Mouse (Mus musculus): ENCODE results near the gene Acad11. TPM values are rescaled to one million over a fixed set of nuclear protein-coding genes. Genes with fewer than 3 reads are reported as not detected.

Acad11 gene
- total and polyA plus RNA-seq, 2 experiments from 2014 or later, result 17.4 to 58.5 TPM

- Histone ChIP-seq H3K9me3 (replicated peaks; ENCODE audit: control insufficient read depth, low read length) (no peaks in the 10 kb centered on the region), H3K27me3 (ENCODE audit: control insufficient read depth, insufficient read depth, low read length) (no peaks in the 10 kb centered on the region), H3K9ac (replicated peaks; ENCODE audit: low read depth, low read length) (no peak overlapping the region), H3K36me3 (replicated peaks; ENCODE audit: control insufficient read depth, insufficient read depth, low read length) (peaks cover 97% of the 10 kb centered on the region), H3K27ac (ENCODE audit: low read depth) (no peak overlapping the region), H3K4me2 (ENCODE audit: low read depth, low read length) (no peak overlapping the region), H3K4me1 (ENCODE audit: control insufficient read depth, insufficient read depth) (no peaks in the 10 kb centered on the region), H3K4me3 (ENCODE audit: low read depth, low read length) (no peak overlapping the region)
- TF ChIP-seq CTCF (IDR thresholded peaks at IDR 0.05; ENCODE audit: low read depth) (no peak), EP300 (IDR thresholded peaks at IDR 0.05; ENCODE audit: low read depth) (no peak)
- 94% methylated on average over 8 of the region's 8 CpGs for WGBS
- ATAC-seq (ENCODE audit: insufficient read depth, low read depth) (no peak), DNase-seq (ENCODE audit: low spot score) (no peak)
These were observed 93.3 kb downstream of the Acad11 start for GRCm38 (mm10) chr9:104156506-104156905.

- Histone ChIP-seq H3K4me1 (ENCODE audit: control insufficient read depth, insufficient read depth) (no peaks in the 10 kb centered on the region), H3K9ac (replicated peaks; ENCODE audit: low read depth, low read length) (no peak overlapping the region), H3K4me3 (ENCODE audit: low read depth, low read length) (no peak overlapping the region), H3K27ac (ENCODE audit: low read depth) (no peak overlapping the region), H3K27me3 (ENCODE audit: control insufficient read depth, insufficient read depth, low read length) (no peaks in the 10 kb centered on the region), H3K36me3 (replicated peaks; ENCODE audit: control insufficient read depth, insufficient read depth, low read length) (peaks cover 97% of the 10 kb centered on the region), H3K9me3 (replicated peaks; ENCODE audit: control insufficient read depth, low read length) (no peaks in the 10 kb centered on the region), H3K4me2 (ENCODE audit: low read depth, low read length) (no peak overlapping the region)
- no peak for TF ChIP-seq CTCF (IDR thresholded peaks at IDR 0.05; ENCODE audit: low read depth)
- no peak for TF ChIP-seq EP300 (IDR thresholded peaks at IDR 0.05; ENCODE audit: low read depth)
- ATAC-seq (ENCODE audit: insufficient read depth, low read depth) (no peak), DNase-seq (ENCODE audit: low spot score) (no peak)
- WGBS, result 93% methylated on average over 7 of the region's 7 CpGs
These were observed 94.1 kb downstream of the Acad11 start for GRCm38 (mm10) chr9:104157291-104157690.

GRCm38 (mm10) chr9:104161117-104161516 is 97.9 kb downstream of the Acad11 start:
- Histone ChIP-seq H3K27me3 (ENCODE audit: control insufficient read depth, insufficient read depth, low read length) (no peaks in the 10 kb centered on the region), H3K4me1 (ENCODE audit: control insufficient read depth, insufficient read depth) (no peaks in the 10 kb centered on the region), H3K9me3 (replicated peaks; ENCODE audit: control insufficient read depth, low read length) (no peaks in the 10 kb centered on the region), H3K27ac (ENCODE audit: low read depth) (no peak overlapping the region), H3K4me3 (ENCODE audit: low read depth, low read length) (no peak overlapping the region), H3K4me2 (ENCODE audit: low read depth, low read length) (no peak overlapping the region), H3K9ac (replicated peaks; ENCODE audit: low read depth, low read length) (no peak overlapping the region), H3K36me3 (replicated peaks; ENCODE audit: control insufficient read depth, insufficient read depth, low read length) (peaks cover 95% of the 10 kb centered on the region)
- DNase-seq (ENCODE audit: low spot score) (no peak), ATAC-seq (ENCODE audit: insufficient read depth, low read depth) (peak; percentile 39; the same call in 1 of the 2 replicates)
- TF ChIP-seq EP300 (IDR thresholded peaks at IDR 0.05; ENCODE audit: low read depth) (no peak), CTCF (IDR thresholded peaks at IDR 0.05; ENCODE audit: low read depth) (no peak)
- WGBS, result 43% methylated on average over 7 of the region's 7 CpGs

GRCm38 (mm10) chr9:104164194-104164593 is 101.0 kb downstream of the Acad11 start:
- TF ChIP-seq EP300 (IDR thresholded peaks at IDR 0.05; ENCODE audit: low read depth), result no peak
- TF ChIP-seq CTCF (IDR thresholded peaks at IDR 0.05; ENCODE audit: low read depth), result peak; percentile 12; the same call in 1 of the 2 replicates
- no peak for ATAC-seq (ENCODE audit: insufficient read depth, low read depth)
- peaks cover 86% of the 10 kb centered on the region for H3K36me3 ChIP-seq (replicated peaks; ENCODE audit: control insufficient read depth, insufficient read depth, low read length)

GRCm38 (mm10) chr9:104165926-104166325 is 102.7 kb downstream of the Acad11 start:
- no peak overlapping the region for H3K9ac ChIP-seq (replicated peaks; ENCODE audit: low read depth, low read length)
- no peak for TF ChIP-seq EP300 (IDR thresholded peaks at IDR 0.05; ENCODE audit: low read depth)
- no peak for TF ChIP-seq CTCF (IDR thresholded peaks at IDR 0.05; ENCODE audit: low read depth)
- WGBS, result 90% methylated on average over 5 of the region's 5 CpGs
- no peak for DNase-seq (ENCODE audit: low spot score)
- H3K27me3 ChIP-seq (ENCODE audit: control insufficient read depth, insufficient read depth, low read length), result no peaks in the 10 kb centered on the region
- no peak for ATAC-seq (ENCODE audit: insufficient read depth, low read depth)
- no peak overlapping the region for H3K4me2 ChIP-seq (ENCODE audit: low read depth, low read length)
- no peak overlapping the region for H3K27ac ChIP-seq (ENCODE audit: low read depth)
- no peak overlapping the region for H3K4me3 ChIP-seq (ENCODE audit: low read depth, low read length)
- no peaks in the 10 kb centered on the region for H3K4me1 ChIP-seq (ENCODE audit: control insufficient read depth, insufficient read depth)
- H3K9me3 ChIP-seq (replicated peaks; ENCODE audit: control insufficient read depth, low read length), result no peaks in the 10 kb centered on the region
- H3K36me3 ChIP-seq (replicated peaks; ENCODE audit: control insufficient read depth, insufficient read depth, low read length), result peaks cover 87% of the 10 kb centered on the region

More at GRCm38 (mm10) chr9:104164194-104164593, 101.0 kb downstream of the Acad11 start:
- H3K4me3 ChIP-seq (ENCODE audit: low read depth, low read length), result no peak overlapping the region
- no peaks in the 10 kb centered on the region for H3K4me1 ChIP-seq (ENCODE audit: control insufficient read depth, insufficient read depth)
- 74% methylated on average over 5 of the region's 5 CpGs for WGBS
- no peak overlapping the region for H3K9ac ChIP-seq (replicated peaks; ENCODE audit: low read depth, low read length)
- no peak for DNase-seq (ENCODE audit: low spot score)
- no peaks in the 10 kb centered on the region for H3K9me3 ChIP-seq (replicated peaks; ENCODE audit: control insufficient read depth, low read length)
- no peak overlapping the region for H3K27ac ChIP-seq (ENCODE audit: low read depth)
- no peak overlapping the region for H3K4me2 ChIP-seq (ENCODE audit: low read depth, low read length)
- H3K27me3 ChIP-seq (ENCODE audit: control insufficient read depth, insufficient read depth, low read length), result no peaks in the 10 kb centered on the region

- no peak overlapping the region for H3K9ac ChIP-seq (replicated peaks; ENCODE audit: low read depth, low read length)
- TF ChIP-seq CTCF (IDR thresholded peaks at IDR 0.05; ENCODE audit: low read depth) (no peak), EP300 (IDR thresholded peaks at IDR 0.05; ENCODE audit: low read depth) (no peak)
- H3K4me2 ChIP-seq (ENCODE audit: low read depth, low read length), result no peak overlapping the region
- H3K27ac ChIP-seq (ENCODE audit: low read depth), result no peak overlapping the region
- H3K9me3 ChIP-seq (replicated peaks; ENCODE audit: control insufficient read depth, low read length), result no peaks in the 10 kb centered on the region
- ATAC-seq (ENCODE audit: insufficient read depth, low read depth) (no peak), DNase-seq (ENCODE audit: low spot score) (no peak)
- no peaks in the 10 kb centered on the region for H3K27me3 ChIP-seq (ENCODE audit: control insufficient read depth, insufficient read depth, low read length)
- WGBS, result 92% methylated on average over 10 of the region's 10 CpGs
- H3K36me3 ChIP-seq (replicated peaks; ENCODE audit: control insufficient read depth, insufficient read depth, low read length), result peaks cover 79% of the 10 kb centered on the region
- H3K4me3 ChIP-seq (ENCODE audit: low read depth, low read length), result no peak overlapping the region
- no peaks in the 10 kb centered on the region for H3K4me1 ChIP-seq (ENCODE audit: control insufficient read depth, insufficient read depth)
These were observed 106.8 kb downstream of the Acad11 start for GRCm38 (mm10) chr9:104169986-104170385.
